Mouse (Mus musculus): ENCODE measurements around the gene Snx27. TPM values are rescaled to one million over a fixed set of nuclear protein-coding genes. Genes with fewer than 3 reads are reported as not detected.

The Snx27 gene
- total and polyA plus RNA-seq, 2 experiments from 2014 or later = 67.9 to 84.4 TPM

GRCm38 (mm10) chr3:94582944-94583343 is 428 bp upstream of the Snx27 start:
- H3K4me1 ChIP-seq (ENCODE audit: insufficient read depth, low read length) = peaks cover 14% of the 10 kb centered on the region
- 71% methylated on average over 7 of the region's 7 CpGs for WGBS
- H3K27me3 ChIP-seq (ENCODE audit: insufficient read depth, low read length) = no peaks in the 10 kb centered on the region
- no peak overlapping the region for H3K9ac ChIP-seq (replicated peaks; ENCODE audit: low read length, poor library complexity, severe bottlenecking)
- peak overlapping the region; percentile 85 for H3K4me3 ChIP-seq (ENCODE audit: low read depth, low read length)
- H3K4me2 ChIP-seq (ENCODE audit: low read depth, low read length, poor library complexity, severe bottlenecking) = no peak overlapping the region
- ATAC-seq (ENCODE audit: low FRiP score) (no peak), DNase-seq (ENCODE audit: low spot score) (no peak)
- H3K9me3 ChIP-seq (ENCODE audit: low read length) = no peaks in the 10 kb centered on the region
- TF ChIP-seq CTCF (IDR thresholded peaks at IDR 0.05) = peak; percentile 18
- H3K36me3 ChIP-seq (ENCODE audit: insufficient read depth, low read length) = no peaks in the 10 kb centered on the region
- H3K27ac ChIP-seq (ENCODE audit: low read depth, low read length) = no peak overlapping the region

GRCm38 (mm10) chr3:94581793-94582455 is 592 bp downstream of the Snx27 start:
- Histone ChIP-seq H3K36me3 (ENCODE audit: insufficient read depth, low read length) (no peaks in the 10 kb centered on the region), H3K27ac (ENCODE audit: low read depth, low read length) (peak overlapping the region; percentile 94), H3K4me1 (ENCODE audit: insufficient read depth, low read length) (peaks cover 14% of the 10 kb centered on the region), H3K9me3 (ENCODE audit: low read length) (no peaks in the 10 kb centered on the region), H3K27me3 (ENCODE audit: insufficient read depth, low read length) (no peaks in the 10 kb centered on the region), H3K4me2 (ENCODE audit: low read depth, low read length, poor library complexity, severe bottlenecking) (peak overlapping the region; percentile 80), H3K9ac (replicated peaks; ENCODE audit: low read length, poor library complexity, severe bottlenecking) (peak overlapping the region; percentile 91), H3K4me3 (ENCODE audit: low read depth, low read length) (peak overlapping the region; percentile 85)
- 0% methylated on average over 34 of the region's 48 CpGs for WGBS
- DNase-seq (ENCODE audit: low spot score) = peak; percentile 41
- peak; percentile 77 for ATAC-seq (ENCODE audit: low FRiP score)
- TF ChIP-seq CTCF (IDR thresholded peaks at IDR 0.05) = no peak

DNA sequence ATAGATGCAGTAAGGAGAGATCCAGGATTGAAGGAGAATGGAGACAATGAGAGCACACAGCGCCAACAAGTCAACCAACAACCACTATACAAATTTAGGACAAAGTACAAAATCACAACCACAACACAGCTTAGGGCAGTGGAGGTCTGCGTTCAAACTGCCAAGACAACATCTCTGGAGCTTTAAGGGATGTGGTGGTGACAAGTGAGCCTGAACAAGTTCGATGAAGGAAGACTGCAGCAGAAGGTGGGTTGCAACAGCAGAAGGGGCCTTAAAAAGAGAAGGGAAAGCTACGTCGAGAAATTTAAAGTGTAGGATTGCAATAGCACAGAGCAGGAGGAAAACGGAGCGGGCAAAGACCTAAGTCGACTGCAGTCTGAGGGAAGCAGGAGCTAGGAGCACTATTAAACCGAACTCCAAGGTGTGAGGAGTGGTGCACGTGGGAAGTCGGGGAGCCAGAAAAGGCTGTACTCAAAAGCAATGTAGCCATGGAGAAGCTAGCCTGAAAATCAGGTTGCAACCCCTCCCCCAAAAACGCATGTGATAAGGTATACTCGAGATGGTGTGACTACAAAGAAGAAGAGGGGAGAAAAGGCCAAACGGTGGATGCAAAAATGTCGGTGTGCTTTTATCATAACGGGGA is 1.3 kb downstream of the Snx27 start:
- DNase-seq (ENCODE audit: low spot score) = peak; percentile 45
- Histone ChIP-seq H3K4me3 (ENCODE audit: low read depth, low read length) (peak overlapping the region; percentile 85), H3K4me2 (ENCODE audit: low read depth, low read length, poor library complexity, severe bottlenecking) (peak overlapping the region; percentile 80), H3K36me3 (ENCODE audit: insufficient read depth, low read length) (no peaks in the 10 kb centered on the region), H3K9ac (replicated peaks; ENCODE audit: low read length, poor library complexity, severe bottlenecking) (peak overlapping the region; percentile 91), H3K27ac (ENCODE audit: low read depth, low read length) (peak overlapping the region; percentile 94), H3K27me3 (ENCODE audit: insufficient read depth, low read length) (no peaks in the 10 kb centered on the region), H3K9me3 (ENCODE audit: low read length) (no peaks in the 10 kb centered on the region), H3K4me1 (ENCODE audit: insufficient read depth, low read length) (peaks cover 14% of the 10 kb centered on the region)
- no peak for ATAC-seq (ENCODE audit: low FRiP score)
- no peak for TF ChIP-seq CTCF (IDR thresholded peaks at IDR 0.05)
- WGBS = under 1% methylated on average over 16 of the region's 16 CpGs

DNA sequence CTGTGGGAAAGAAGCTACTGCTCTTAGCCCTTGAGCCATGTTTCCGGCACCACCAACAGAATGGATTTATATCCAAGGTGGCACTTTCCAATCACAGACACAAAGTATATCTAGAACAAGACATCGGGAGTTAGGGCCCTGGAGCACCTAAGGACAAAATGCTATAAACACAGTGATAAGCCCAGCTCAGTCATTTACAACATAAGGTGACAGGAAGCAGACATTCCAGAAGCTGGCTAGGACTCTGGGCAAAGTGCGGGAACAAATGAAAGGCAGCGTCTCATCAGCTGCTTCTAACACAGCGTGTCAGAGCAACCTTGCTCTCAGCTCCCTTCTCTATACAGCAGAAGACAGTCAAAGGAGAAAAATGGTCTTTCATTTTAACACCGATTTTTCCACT is 8.0 kb downstream of the Snx27 start:
- Histone ChIP-seq H3K9ac (replicated peaks; ENCODE audit: low read length, poor library complexity, severe bottlenecking) (no peak overlapping the region), H3K4me1 (ENCODE audit: insufficient read depth, low read length) (peaks cover 5% of the 10 kb centered on the region), H3K4me3 (ENCODE audit: low read depth, low read length) (no peak overlapping the region), H3K9me3 (ENCODE audit: low read length) (no peaks in the 10 kb centered on the region), H3K4me2 (ENCODE audit: low read depth, low read length, poor library complexity, severe bottlenecking) (no peak overlapping the region), H3K27me3 (ENCODE audit: insufficient read depth, low read length) (no peaks in the 10 kb centered on the region), H3K36me3 (ENCODE audit: insufficient read depth, low read length) (no peaks in the 10 kb centered on the region), H3K27ac (ENCODE audit: low read depth, low read length) (no peak overlapping the region)
- TF ChIP-seq CTCF (IDR thresholded peaks at IDR 0.05) = no peak
- ATAC-seq (ENCODE audit: low FRiP score) (no peak), DNase-seq (ENCODE audit: low spot score) (no peak)
- WGBS = 87% methylated on average over 6 of the region's 6 CpGs

DNA sequence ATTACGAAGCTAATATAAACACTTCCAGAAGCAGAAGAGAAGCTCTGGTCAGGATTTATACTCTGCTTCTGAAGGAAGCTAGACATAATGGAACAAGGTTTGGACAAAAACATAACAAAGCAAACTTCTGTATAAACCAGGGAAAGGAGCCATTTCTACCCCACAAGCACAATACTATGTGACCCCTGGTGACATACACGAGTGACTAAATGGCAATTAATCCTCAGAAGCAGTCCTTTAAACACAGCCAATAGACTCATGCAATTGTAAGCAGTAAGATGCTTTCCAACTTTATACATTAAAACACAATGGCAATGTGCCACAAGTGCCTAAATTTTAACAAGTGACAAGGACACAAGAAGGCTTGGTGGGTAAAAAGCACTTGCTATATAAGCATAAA is 15.3 kb downstream of the Snx27 start:
- no peak overlapping the region for H3K27ac ChIP-seq (ENCODE audit: low read depth, low read length)
- no peak overlapping the region for H3K9ac ChIP-seq (replicated peaks; ENCODE audit: low read length, poor library complexity, severe bottlenecking)
- no peaks in the 10 kb centered on the region for H3K36me3 ChIP-seq (ENCODE audit: insufficient read depth, low read length)
- WGBS = 68% methylated on average over 2 of the region's 2 CpGs
- H3K9me3 ChIP-seq (ENCODE audit: low read length) = no peaks in the 10 kb centered on the region
- no peak overlapping the region for H3K4me3 ChIP-seq (ENCODE audit: low read depth, low read length)
- DNase-seq (ENCODE audit: low spot score) (no peak), ATAC-seq (ENCODE audit: low FRiP score) (no peak)
- H3K27me3 ChIP-seq (ENCODE audit: insufficient read depth, low read length) = no peaks in the 10 kb centered on the region
- H3K4me1 ChIP-seq (ENCODE audit: insufficient read depth, low read length) = 0 out of 2 replicates have a peak, but pooled peaks cover 4% of the 10 kb centered on the region
- TF ChIP-seq CTCF (IDR thresholded peaks at IDR 0.05) = no peak
- H3K4me2 ChIP-seq (ENCODE audit: low read depth, low read length, poor library complexity, severe bottlenecking) = no peak overlapping the region

- TF ChIP-seq CTCF (IDR thresholded peaks at IDR 0.05) = no peak
- no peaks in the 10 kb centered on the region; the same call in 1 of the 2 replicates for H3K36me3 ChIP-seq (ENCODE audit: insufficient read depth, low read length)
- no peaks in the 10 kb centered on the region for H3K27me3 ChIP-seq (ENCODE audit: insufficient read depth, low read length)
- DNase-seq (ENCODE audit: low spot score) (no peak), ATAC-seq (ENCODE audit: low FRiP score) (no peak)
- no peak overlapping the region for H3K4me3 ChIP-seq (ENCODE audit: low read depth, low read length)
- H3K4me2 ChIP-seq (ENCODE audit: low read depth, low read length, poor library complexity, severe bottlenecking) = no peak overlapping the region
- no peaks in the 10 kb centered on the region for H3K9me3 ChIP-seq (ENCODE audit: low read length)
- H3K4me1 ChIP-seq (ENCODE audit: insufficient read depth, low read length) = 0 out of 2 replicates have a peak, but pooled peaks cover 4% of the 10 kb centered on the region
- 87% methylated on average over 2 of the region's 2 CpGs for WGBS
- H3K9ac ChIP-seq (replicated peaks; ENCODE audit: low read length, poor library complexity, severe bottlenecking) = no peak overlapping the region
- H3K27ac ChIP-seq (ENCODE audit: low read depth, low read length) = no peak overlapping the region
Observed at GRCm38 (mm10) chr3:94565557-94565956, 17.0 kb downstream of the Snx27 start.
